Mouse (Mus musculus) stomach, embryonic 15.5 days (tissue): ENCODE data around the gene Rdh12. TPM values are rescaled to one million over a fixed set of nuclear protein-coding genes. Genes with fewer than 3 reads are reported as not detected.

Experiments
- ATAC-seq: fragments of 200-750 bp; cut with Nextera tagmentation; 2 replicates; pipeline ENCODE4 v1.8.0; 2017; ENCODE audit warnings: low read depth, moderate number of reproducible peaks, moderate TSS enrichment; ENCODE audit not compliant: insufficient read depth, low FRiP score
- H3K27ac ChIP-seq: fragments of 300-500 bp; sonication (generic); 2 replicates; pipeline ENCODE4 v1.5.1; 2015; ENCODE audit warnings: mild to moderate bottlenecking, inconsistent platforms
- H3K27me3 ChIP-seq: fragments of 300-500 bp; sonication (generic); replicated peaks from 2 replicates; pipeline ENCODE4 v1.6.1; 2015; ENCODE audit warnings: inconsistent platforms
- H3K36me3 ChIP-seq: fragments of 300-500 bp; sonication (generic); 2 replicates; pipeline ENCODE4 v1.6.1; 2015; ENCODE audit warnings: inconsistent platforms
- H3K4me1 ChIP-seq: fragments of 300-500 bp; sonication (generic); 2 replicates; pipeline ENCODE4 v1.6.1; 2015; ENCODE audit warnings: inconsistent platforms
- H3K4me2 ChIP-seq: fragments of 300-500 bp; sonication (generic); 2 replicates; pipeline ENCODE4 v1.6.1; 2015; ENCODE audit warnings: mild to moderate bottlenecking, inconsistent platforms
- H3K4me3 ChIP-seq: fragments of 300-500 bp; sonication (generic); replicated peaks from 2 replicates; pipeline ENCODE4 v1.5.1; 2015; ENCODE audit warnings: inconsistent platforms
- H3K9ac ChIP-seq: fragments of 300-500 bp; sonication (generic); 2 replicates; pipeline ENCODE4 v1.6.1; 2015; ENCODE audit warnings: inconsistent platforms
- H3K9me3 ChIP-seq: fragments of 300-500 bp; sonication (generic); 2 replicates; pipeline ENCODE4 v1.6.1; 2016; ENCODE audit warnings: inconsistent platforms
- WGBS: fragments of 180-500 bp; shearing (Covaris S2); methylation state at CpG from one replicate; pipeline ENCODE4 v1.1.7; 2015; 5-methylcytosine and 5-hydroxymethylcytosine counted together
- polyA plus RNA-seq: library from polyadenylated mRNA; unstranded; fragments of >200 nt; fragmentation: Nextera tagmentation; extraction: Ambion mirVana; gene quantifications from 2 replicates; pipeline ENCODE4 v1.2.1, GENCODE M21; 2015

Rdh12 gene
- polyA plus RNA-seq, 1 experiment from 2014 or later: 16.4 TPM

GRCm38 (mm10) chr12:79254975-79255374, 46.3 kb downstream of the Rdh12 start:
- no peaks in the 10 kb centered on the region for H3K27me3 ChIP-seq
- no peak overlapping the region for H3K9ac ChIP-seq
- no peaks in the 10 kb centered on the region for H3K4me1 ChIP-seq
- no peaks in the 10 kb centered on the region for H3K9me3 ChIP-seq
- no peak overlapping the region for H3K4me3 ChIP-seq
- H3K36me3 ChIP-seq: peaks cover 42% of the 10 kb centered on the region
- H3K4me2 ChIP-seq: no peak overlapping the region
- H3K27ac ChIP-seq: no peak overlapping the region
- 93% methylated on average over 10 of the region's 10 CpGs for WGBS
- no peak for ATAC-seq

GRCm38 (mm10) chr12:79260154-79260553, 51.4 kb downstream of the Rdh12 start:
- H3K27me3 ChIP-seq: no peaks in the 10 kb centered on the region
- no peaks in the 10 kb centered on the region for H3K9me3 ChIP-seq
- 81% methylated on average over 2 of the region's 2 CpGs for whole genome bisulfite sequencing
- H3K36me3 ChIP-seq: peaks cover 33% of the 10 kb centered on the region
- no peak overlapping the region for H3K4me2 ChIP-seq
- no peak for ATAC-seq
- no peak overlapping the region for H3K27ac ChIP-seq
- no peak overlapping the region for H3K4me3 ChIP-seq
- no peaks in the 10 kb centered on the region for H3K4me1 ChIP-seq
- no peak overlapping the region for H3K9ac ChIP-seq

GRCm38 (mm10) chr12:79261035-79261434, 52.3 kb downstream of the Rdh12 start:
- Histone ChIP-seq H3K36me3 (peaks cover 36% of the 10 kb centered on the region), H3K27me3 (no peaks in the 10 kb centered on the region), H3K9me3 (no peaks in the 10 kb centered on the region), H3K9ac (no peak overlapping the region), H3K4me2 (no peak overlapping the region), H3K4me1 (no peaks in the 10 kb centered on the region), H3K4me3 (no peak overlapping the region), H3K27ac (no peak overlapping the region)
- WGBS: 53% methylated on average over 5 of the region's 5 CpGs
- no peak for ATAC-seq

Other genes with a start within 250 kb of the Rdh12 start
- gene Tmem229b, start 201.3 kb upstream of the Rdh12 start, polyA plus RNA-seq: 6.1 and 6.5 TPM in 2 replicates
- 4.9 and 5.5 TPM in 2 replicates for gene Plekhh1, start 179.8 kb upstream of the Rdh12 start, polyA plus RNA-seq
- gene Pigh, start 119.3 kb upstream of the Rdh12 start, polyA plus RNA-seq: 31.7 and 33.0 TPM in 2 replicates
- 1.0 and 1.2 TPM in 2 replicates for gene Arg2, start 78.1 kb upstream of the Rdh12 start, polyA plus RNA-seq
- gene Vti1b, start 36.2 kb upstream of the Rdh12 start, polyA plus RNA-seq: 105 and 107 TPM in 2 replicates
- gene Rdh11, start 16.6 kb upstream of the Rdh12 start, polyA plus RNA-seq: 26.4 and 27.0 TPM in 2 replicates
- gene Zfyve26, start 87.4 kb downstream of the Rdh12 start, polyA plus RNA-seq: 12.0 and 14.1 TPM in 2 replicates
- 8.3 and 8.7 TPM in 2 replicates for gene Rad51b, start 88.4 kb downstream of the Rdh12 start, polyA plus RNA-seq